Mouse (Mus musculus): ENCODE measurements around the gene Atg13. TPM values are rescaled to one million over a fixed set of nuclear protein-coding genes. Genes with fewer than 3 reads are reported as not detected.

Gene Atg13
- total and polyA plus RNA-seq, 2 experiments from 2014 or later: 18.2 to 21.2 TPM

GRCm38 (mm10) chr2:91638931-91639330 lies 71.4 kb downstream of the Atg13 start:
- H3K9ac ChIP-seq (replicated peaks; ENCODE audit: low read depth, low read length): no peak overlapping the region
- H3K4me1 ChIP-seq (ENCODE audit: control insufficient read depth, insufficient read depth): no peaks in the 10 kb centered on the region
- no peak overlapping the region for H3K4me3 ChIP-seq (ENCODE audit: low read depth, low read length)
- DNase-seq (ENCODE audit: low spot score): no peak
- H3K9me3 ChIP-seq (replicated peaks; ENCODE audit: control insufficient read depth, low read length): no peaks in the 10 kb centered on the region
- no peak for ATAC-seq (ENCODE audit: insufficient read depth, low read depth)
- H3K36me3 ChIP-seq (replicated peaks; ENCODE audit: control insufficient read depth, insufficient read depth, low read length): peaks cover 9% of the 10 kb centered on the region; the same call in 1 of the 2 replicates
- no peaks in the 10 kb centered on the region for H3K27me3 ChIP-seq (ENCODE audit: control insufficient read depth, insufficient read depth, low read length)
- WGBS: 64% methylated on average over 6 of the region's 6 CpGs
- no peak overlapping the region for H3K4me2 ChIP-seq (ENCODE audit: low read depth, low read length)
- H3K27ac ChIP-seq (ENCODE audit: low read depth): no peak overlapping the region
- TF ChIP-seq CTCF (IDR thresholded peaks at IDR 0.05; ENCODE audit: low read depth) (no peak), EP300 (IDR thresholded peaks at IDR 0.05; ENCODE audit: low read depth) (no peak)

GRCm38 (mm10) chr2:91636727-91637338 lies 73.5 kb downstream of the Atg13 start:
- Histone ChIP-seq H3K9me3 (replicated peaks; ENCODE audit: control insufficient read depth, low read length) (no peaks in the 10 kb centered on the region), H3K27ac (ENCODE audit: low read depth) (no peak overlapping the region)

GRCm38 (mm10) chr2:91636229-91636628 lies 74.1 kb downstream of the Atg13 start, which contains the start of gene F2:
Gene F2 (minus strand): TSS chr2:91636414.
- Histone ChIP-seq H3K4me2 (ENCODE audit: low read depth, low read length) (no peak within 1 kb of the TSS), H3K36me3 (replicated peaks; ENCODE audit: control insufficient read depth, insufficient read depth, low read length) (no peaks in the 10 kb centered on the region), H3K4me3 (ENCODE audit: low read depth, low read length) (no peak within 1 kb of the TSS), H3K27ac (ENCODE audit: low read depth) (no peak within 1 kb of the TSS), H3K27me3 (ENCODE audit: control insufficient read depth, insufficient read depth, low read length) (no peaks in the 10 kb centered on the region), H3K4me1 (ENCODE audit: control insufficient read depth, insufficient read depth) (no peaks in the 10 kb centered on the region), H3K9ac (replicated peaks; ENCODE audit: low read depth, low read length) (no peak within 1 kb of the TSS), H3K9me3 (replicated peaks; ENCODE audit: control insufficient read depth, low read length) (no peaks in the 10 kb centered on the region)
- ATAC-seq (ENCODE audit: insufficient read depth, low read depth): no peak
- 86% methylated on average over 8 of the region's 8 CpGs for WGBS
- TF ChIP-seq CTCF (IDR thresholded peaks at IDR 0.05; ENCODE audit: low read depth) (no peak), EP300 (IDR thresholded peaks at IDR 0.05; ENCODE audit: low read depth) (no peak)
- no peak for DNase-seq (ENCODE audit: low spot score)

More at GRCm38 (mm10) chr2:91636727-91637338, 73.5 kb downstream of the Atg13 start:
- no peak for ATAC-seq (ENCODE audit: insufficient read depth, low read depth)
- DNase-seq (ENCODE audit: low spot score): no peak
- H3K36me3 ChIP-seq (replicated peaks; ENCODE audit: control insufficient read depth, insufficient read depth, low read length): no peaks in the 10 kb centered on the region
- TF ChIP-seq EP300 (IDR thresholded peaks at IDR 0.05; ENCODE audit: low read depth) (no peak), CTCF (IDR thresholded peaks at IDR 0.05; ENCODE audit: low read depth) (no peak)
- no peak overlapping the region for H3K9ac ChIP-seq (replicated peaks; ENCODE audit: low read depth, low read length)
- no peaks in the 10 kb centered on the region for H3K27me3 ChIP-seq (ENCODE audit: control insufficient read depth, insufficient read depth, low read length)
- WGBS: 65% methylated on average over 5 of the region's 5 CpGs
- H3K4me3 ChIP-seq (ENCODE audit: low read depth, low read length): no peak overlapping the region
- H3K4me1 ChIP-seq (ENCODE audit: control insufficient read depth, insufficient read depth): no peaks in the 10 kb centered on the region
- no peak overlapping the region for H3K4me2 ChIP-seq (ENCODE audit: low read depth, low read length)

GRCm38 (mm10) chr2:91635486-91635885 lies 74.9 kb downstream of the Atg13 start:
- H3K36me3 ChIP-seq (replicated peaks; ENCODE audit: control insufficient read depth, insufficient read depth, low read length): no peaks in the 10 kb centered on the region
- no peaks in the 10 kb centered on the region for H3K9me3 ChIP-seq (replicated peaks; ENCODE audit: control insufficient read depth, low read length)
- DNase-seq (ENCODE audit: low spot score): no peak
- no peaks in the 10 kb centered on the region for H3K27me3 ChIP-seq (ENCODE audit: control insufficient read depth, insufficient read depth, low read length)
- no peaks in the 10 kb centered on the region for H3K4me1 ChIP-seq (ENCODE audit: control insufficient read depth, insufficient read depth)
- no peak for TF ChIP-seq CTCF (IDR thresholded peaks at IDR 0.05; ENCODE audit: low read depth)
- TF ChIP-seq EP300 (IDR thresholded peaks at IDR 0.05; ENCODE audit: low read depth): no peak
- no peak overlapping the region for H3K4me3 ChIP-seq (ENCODE audit: low read depth, low read length)
- H3K27ac ChIP-seq (ENCODE audit: low read depth): no peak overlapping the region
- ATAC-seq (ENCODE audit: insufficient read depth, low read depth): no peak
- H3K9ac ChIP-seq (replicated peaks; ENCODE audit: low read depth, low read length): no peak overlapping the region
- WGBS: 81% methylated on average over 11 of the region's 11 CpGs
- H3K4me2 ChIP-seq (ENCODE audit: low read depth, low read length): no peak overlapping the region

GRCm38 (mm10) chr2:91634841-91635240 lies 75.5 kb downstream of the Atg13 start:
- Histone ChIP-seq H3K36me3 (replicated peaks; ENCODE audit: control insufficient read depth, insufficient read depth, low read length) (no peaks in the 10 kb centered on the region), H3K4me1 (ENCODE audit: control insufficient read depth, insufficient read depth) (no peaks in the 10 kb centered on the region), H3K4me3 (ENCODE audit: low read depth, low read length) (no peak overlapping the region), H3K27me3 (ENCODE audit: control insufficient read depth, insufficient read depth, low read length) (no peaks in the 10 kb centered on the region), H3K27ac (ENCODE audit: low read depth) (no peak overlapping the region), H3K4me2 (ENCODE audit: low read depth, low read length) (no peak overlapping the region), H3K9me3 (replicated peaks; ENCODE audit: control insufficient read depth, low read length) (no peaks in the 10 kb centered on the region), H3K9ac (replicated peaks; ENCODE audit: low read depth, low read length) (no peak overlapping the region)
- no peak for ATAC-seq (ENCODE audit: insufficient read depth, low read depth)
- TF ChIP-seq CTCF (IDR thresholded peaks at IDR 0.05; ENCODE audit: low read depth): no peak
- DNase-seq (ENCODE audit: low spot score): no peak
- 59% methylated on average over 9 of the region's 9 CpGs for WGBS
